Mouse (Mus musculus): ENCODE measurements around the gene Casq2. TPM values are rescaled to one million over a fixed set of nuclear protein-coding genes. Genes with fewer than 3 reads are reported as not detected.

The Casq2 gene
- polyA plus RNA-seq, 1 experiment: 1.2 TPM

DNA sequence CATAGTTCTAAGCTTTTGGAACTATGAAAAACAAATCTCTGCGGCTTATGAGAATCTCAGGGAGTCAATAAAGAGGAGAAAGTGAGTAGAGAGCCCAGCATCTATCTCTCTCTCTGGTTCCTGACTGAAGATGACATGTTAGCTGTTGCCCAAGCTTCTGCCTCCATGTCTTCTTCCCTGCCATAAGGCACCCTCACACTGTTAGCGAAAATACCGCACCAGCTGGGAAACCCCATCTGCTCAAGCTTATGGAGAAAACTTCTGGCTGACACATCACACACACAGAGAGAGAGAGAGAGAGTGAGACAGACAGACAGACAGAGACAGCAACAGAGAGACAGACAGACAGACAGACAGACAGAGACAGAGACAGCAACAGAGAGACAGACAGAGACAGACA is 15.2 kb upstream of the Casq2 start:
- TF ChIP-seq CTCF (IDR thresholded peaks at IDR 0.05; ENCODE audit: borderline replicate concordance, insufficient read depth, low read length): no peak
- no peak for TF ChIP-seq POLR2A (IDR thresholded peaks at IDR 0.05; ENCODE audit: low read depth, low read length)
- H3K27ac ChIP-seq (ENCODE audit: insufficient read depth, low read length): no peak overlapping the region
- no peaks in the 10 kb centered on the region for H3K4me1 ChIP-seq (ENCODE audit: control insufficient read depth, insufficient read depth, low read length)
- H3K4me3 ChIP-seq (ENCODE audit: insufficient read depth, low read length): no peak overlapping the region

DNA sequence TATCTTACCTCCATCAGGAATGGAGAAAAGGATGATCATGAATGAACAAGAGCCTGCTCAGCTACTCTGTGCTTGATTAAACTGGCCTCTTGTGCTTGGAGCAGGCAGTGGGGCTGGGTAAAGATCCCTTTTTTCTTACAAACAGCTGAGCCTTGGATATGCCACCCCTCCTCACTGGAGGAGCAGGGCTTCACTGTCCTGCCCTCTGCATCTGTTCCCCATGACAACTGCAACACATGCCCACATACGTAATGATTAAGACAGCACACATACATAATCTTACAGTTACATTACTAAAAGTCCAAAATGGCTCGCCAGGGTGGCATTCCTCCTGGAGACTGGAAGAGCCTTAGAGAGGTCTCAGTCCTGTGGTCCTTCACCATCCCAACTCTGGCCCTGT is 6.8 kb upstream of the Casq2 start:
- H3K4me1 ChIP-seq (ENCODE audit: control insufficient read depth, insufficient read depth, low read length): no peaks in the 10 kb centered on the region
- H3K4me3 ChIP-seq (ENCODE audit: insufficient read depth, low read length): no peak overlapping the region
- H3K27ac ChIP-seq (ENCODE audit: insufficient read depth, low read length): no peak overlapping the region
- no peak for TF ChIP-seq CTCF (IDR thresholded peaks at IDR 0.05; ENCODE audit: borderline replicate concordance, insufficient read depth, low read length)
- TF ChIP-seq POLR2A (IDR thresholded peaks at IDR 0.05; ENCODE audit: low read depth, low read length): no peak

DNA sequence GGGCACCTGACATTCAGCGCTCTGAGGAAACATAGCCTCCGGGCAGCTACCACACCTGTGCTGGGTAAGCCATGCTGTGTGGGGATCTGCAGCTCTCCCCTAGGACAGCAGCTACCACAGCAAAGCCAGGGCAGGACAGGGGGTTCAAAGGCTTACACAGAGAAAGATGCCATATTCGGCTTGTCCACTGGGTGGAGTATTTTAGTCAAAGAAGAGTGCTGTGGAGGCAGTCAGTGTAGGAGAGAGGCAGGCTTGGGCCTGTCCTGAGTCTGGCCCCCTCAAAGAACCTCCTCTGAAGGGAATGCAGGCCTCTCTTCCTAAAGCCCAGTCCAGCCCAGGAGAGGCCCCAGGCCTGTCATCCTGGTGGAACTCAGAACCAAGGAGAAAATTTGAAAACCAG is 4.4 kb upstream of the Casq2 start:
- no peak overlapping the region for H3K27ac ChIP-seq (ENCODE audit: insufficient read depth, low read length)
- H3K4me3 ChIP-seq (ENCODE audit: insufficient read depth, low read length): no peak overlapping the region

DNA sequence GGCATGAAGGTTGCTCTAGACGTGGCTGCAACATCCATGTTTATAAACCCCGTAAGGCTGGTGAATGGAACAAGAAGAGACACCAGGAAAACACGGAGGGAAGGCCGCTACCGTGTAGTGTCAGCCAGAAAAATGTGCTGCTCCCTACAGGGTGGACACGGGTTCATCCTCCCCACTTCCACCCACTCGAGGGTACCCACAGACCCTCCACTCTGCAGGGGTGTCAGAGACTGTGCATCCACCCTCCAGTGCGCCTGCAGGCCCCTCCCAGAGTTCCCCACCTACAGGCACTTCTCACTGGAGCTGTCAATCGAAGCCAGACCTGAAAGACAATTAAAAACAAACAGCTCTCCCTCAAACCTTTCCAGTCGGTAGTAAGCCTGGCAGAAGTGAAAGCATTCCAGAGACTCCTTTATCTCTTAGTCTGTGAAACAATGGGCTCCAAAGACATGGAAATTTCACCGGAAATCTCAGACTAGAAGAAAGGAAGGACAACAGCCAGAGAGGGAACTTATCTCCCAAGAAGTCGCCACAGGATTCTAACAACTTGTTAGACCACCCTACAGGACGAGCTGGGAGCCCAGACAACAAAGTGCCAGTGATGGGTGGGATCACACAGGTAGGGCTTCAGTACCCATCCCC is 2.5 kb upstream of the Casq2 start:
- Histone ChIP-seq H3K4me3 (ENCODE audit: insufficient read depth, low read length) (no peak overlapping the region), H3K4me1 (ENCODE audit: control insufficient read depth, insufficient read depth, low read length) (no peaks in the 10 kb centered on the region), H3K27ac (ENCODE audit: insufficient read depth, low read length) (no peak overlapping the region)
- TF ChIP-seq CTCF (IDR thresholded peaks at IDR 0.05; ENCODE audit: borderline replicate concordance, insufficient read depth, low read length) (no peak), POLR2A (IDR thresholded peaks at IDR 0.05; ENCODE audit: low read depth, low read length) (no peak)

More for the DNA sequence above, 4.4 kb upstream of the Casq2 start:
- TF ChIP-seq CTCF (IDR thresholded peaks at IDR 0.05; ENCODE audit: borderline replicate concordance, insufficient read depth, low read length) (no peak), POLR2A (IDR thresholded peaks at IDR 0.05; ENCODE audit: low read depth, low read length) (no peak)
- no peaks in the 10 kb centered on the region for H3K4me1 ChIP-seq (ENCODE audit: control insufficient read depth, insufficient read depth, low read length)

DNA sequence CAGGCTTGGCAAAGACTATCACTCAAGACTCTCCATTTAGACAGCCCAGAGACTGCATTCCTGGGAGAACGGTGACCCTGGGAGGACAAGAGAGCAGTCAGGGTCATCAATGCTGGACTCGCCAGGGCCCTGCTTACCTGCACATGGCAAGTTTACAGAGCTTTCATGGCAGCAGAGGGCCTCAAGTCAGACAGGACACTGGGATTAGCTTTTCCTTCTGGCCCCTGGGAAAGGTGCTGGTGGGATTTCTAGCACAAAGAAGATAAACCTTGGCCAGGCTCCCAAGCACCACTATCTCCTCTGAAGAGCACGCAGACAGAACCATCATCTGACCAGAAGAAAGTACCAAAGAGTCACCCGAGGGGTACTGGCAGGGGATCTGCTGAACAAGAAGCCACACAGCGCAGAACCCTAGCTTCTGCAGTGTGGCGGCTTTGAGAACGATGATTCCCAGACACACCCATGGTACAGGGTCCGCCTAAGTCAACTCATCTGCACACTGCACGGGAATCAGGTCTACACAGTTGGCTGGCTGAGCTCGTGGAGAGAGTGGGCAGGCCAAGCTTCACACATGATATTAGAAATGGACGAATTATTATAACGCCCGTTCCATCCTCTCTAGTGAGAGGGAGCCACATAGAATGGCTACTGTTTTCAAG is 1.3 kb upstream of the Casq2 start:
- Histone ChIP-seq H3K4me3 (ENCODE audit: insufficient read depth, low read length) (no peak overlapping the region), H3K27ac (ENCODE audit: insufficient read depth, low read length) (no peak overlapping the region), H3K4me1 (ENCODE audit: control insufficient read depth, insufficient read depth, low read length) (no peaks in the 10 kb centered on the region)
- TF ChIP-seq POLR2A (IDR thresholded peaks at IDR 0.05; ENCODE audit: low read depth, low read length) (no peak), CTCF (IDR thresholded peaks at IDR 0.05; ENCODE audit: borderline replicate concordance, insufficient read depth, low read length) (no peak)

DNA sequence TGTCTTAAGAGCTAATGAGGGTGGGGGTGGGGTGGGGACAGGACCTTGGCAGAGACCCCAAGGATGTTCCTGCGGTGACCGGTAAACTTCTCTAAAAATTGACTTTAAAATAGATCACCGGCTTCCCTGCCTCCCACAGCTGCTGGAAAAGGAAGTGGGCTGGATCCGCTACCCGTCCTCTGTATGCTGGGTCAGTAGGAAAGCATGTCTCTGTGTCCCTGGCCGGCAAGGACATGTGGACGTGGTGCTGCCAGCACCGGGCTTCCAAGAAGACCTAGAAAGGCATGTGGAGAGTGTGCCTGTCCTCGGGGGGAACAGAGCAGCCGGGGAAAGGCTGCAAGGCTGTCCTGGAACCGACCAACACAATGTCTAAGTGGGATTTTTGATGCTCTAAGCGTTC is 496 bp upstream of the Casq2 start:
- Histone ChIP-seq H3K4me3 (ENCODE audit: insufficient read depth, low read length) (no peak overlapping the region), H3K27ac (ENCODE audit: insufficient read depth, low read length) (no peak overlapping the region), H3K4me1 (ENCODE audit: control insufficient read depth, insufficient read depth, low read length) (no peaks in the 10 kb centered on the region)
- no peak for TF ChIP-seq POLR2A (IDR thresholded peaks at IDR 0.05; ENCODE audit: low read depth, low read length)
- no peak for TF ChIP-seq CTCF (IDR thresholded peaks at IDR 0.05; ENCODE audit: borderline replicate concordance, insufficient read depth, low read length)

DNA sequence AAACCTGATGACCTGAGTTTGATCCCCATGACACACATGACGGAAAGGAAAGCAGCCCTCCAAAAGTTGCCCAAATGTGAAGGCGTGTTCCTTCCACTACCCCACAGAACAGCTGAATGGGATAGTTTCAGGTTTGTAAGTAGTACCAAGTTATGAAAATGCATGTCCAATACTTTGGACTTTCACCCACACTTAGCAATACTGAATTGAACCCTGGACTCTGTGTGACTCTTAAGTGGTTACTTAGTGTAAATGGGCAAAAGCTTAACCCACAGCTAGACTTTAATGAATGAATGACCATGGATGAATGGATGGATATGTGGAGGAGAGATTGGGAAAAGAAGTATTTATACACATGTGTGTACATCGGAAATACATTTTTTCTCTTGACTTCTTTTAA is 8.6 kb downstream of the Casq2 start:
- no peaks in the 10 kb centered on the region for H3K4me1 ChIP-seq (ENCODE audit: control insufficient read depth, insufficient read depth, low read length)
- H3K4me3 ChIP-seq (ENCODE audit: insufficient read depth, low read length): no peak overlapping the region
- no peak overlapping the region for H3K27ac ChIP-seq (ENCODE audit: insufficient read depth, low read length)
- no peak for TF ChIP-seq POLR2A (IDR thresholded peaks at IDR 0.05; ENCODE audit: low read depth, low read length)
- no peak for TF ChIP-seq CTCF (IDR thresholded peaks at IDR 0.05; ENCODE audit: borderline replicate concordance, insufficient read depth, low read length)

DNA sequence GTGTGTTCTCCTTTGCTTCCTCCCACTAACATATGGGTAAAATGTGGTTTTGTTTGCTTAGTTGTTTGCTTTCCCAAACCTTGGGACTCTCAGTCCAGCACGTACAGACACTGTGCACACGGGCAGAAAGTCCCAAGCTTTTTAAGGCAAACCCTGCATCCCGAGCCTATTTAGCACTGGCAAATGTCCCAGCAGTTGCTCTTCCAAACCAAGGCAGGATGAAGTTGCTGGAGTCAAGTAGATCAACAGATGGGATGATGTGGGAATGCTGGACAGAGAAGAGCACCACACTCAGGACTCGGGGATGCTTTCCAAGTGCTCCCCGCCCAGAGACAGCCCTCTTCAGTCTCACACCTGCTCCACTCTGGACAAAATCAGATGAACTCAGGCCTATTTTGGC is 9.2 kb downstream of the Casq2 start:
- H3K4me1 ChIP-seq (ENCODE audit: control insufficient read depth, insufficient read depth, low read length): no peaks in the 10 kb centered on the region
- H3K4me3 ChIP-seq (ENCODE audit: insufficient read depth, low read length): no peak overlapping the region
- no peak overlapping the region for H3K27ac ChIP-seq (ENCODE audit: insufficient read depth, low read length)
- no peak for TF ChIP-seq POLR2A (IDR thresholded peaks at IDR 0.05; ENCODE audit: low read depth, low read length)
- TF ChIP-seq CTCF (IDR thresholded peaks at IDR 0.05; ENCODE audit: borderline replicate concordance, insufficient read depth, low read length): no peak

DNA sequence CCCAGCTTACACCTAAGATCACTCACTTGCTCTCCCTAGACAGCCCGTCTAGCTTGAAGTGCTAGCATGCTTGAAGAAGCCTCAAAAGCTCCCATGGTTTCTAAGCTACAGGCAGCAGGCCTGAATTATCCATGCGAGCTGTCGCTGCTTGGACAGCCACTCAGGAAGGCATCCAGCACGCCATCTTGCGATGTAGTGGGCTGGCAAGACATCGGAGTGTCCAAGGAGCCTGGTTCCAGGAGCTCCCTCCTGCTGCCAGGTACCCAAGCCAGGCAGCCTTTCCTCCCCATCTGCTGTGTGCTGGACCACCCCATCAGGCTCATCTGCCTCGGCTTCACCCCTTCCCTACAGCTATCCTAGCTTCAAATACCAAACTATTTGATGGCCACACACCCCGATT is 10.2 kb downstream of the Casq2 start:
- H3K4me1 ChIP-seq (ENCODE audit: control insufficient read depth, insufficient read depth, low read length): no peaks in the 10 kb centered on the region
- TF ChIP-seq CTCF (IDR thresholded peaks at IDR 0.05; ENCODE audit: borderline replicate concordance, insufficient read depth, low read length) (no peak), POLR2A (IDR thresholded peaks at IDR 0.05; ENCODE audit: low read depth, low read length) (no peak)
- no peak overlapping the region for H3K27ac ChIP-seq (ENCODE audit: insufficient read depth, low read length)
- H3K4me3 ChIP-seq (ENCODE audit: insufficient read depth, low read length): no peak overlapping the region

DNA sequence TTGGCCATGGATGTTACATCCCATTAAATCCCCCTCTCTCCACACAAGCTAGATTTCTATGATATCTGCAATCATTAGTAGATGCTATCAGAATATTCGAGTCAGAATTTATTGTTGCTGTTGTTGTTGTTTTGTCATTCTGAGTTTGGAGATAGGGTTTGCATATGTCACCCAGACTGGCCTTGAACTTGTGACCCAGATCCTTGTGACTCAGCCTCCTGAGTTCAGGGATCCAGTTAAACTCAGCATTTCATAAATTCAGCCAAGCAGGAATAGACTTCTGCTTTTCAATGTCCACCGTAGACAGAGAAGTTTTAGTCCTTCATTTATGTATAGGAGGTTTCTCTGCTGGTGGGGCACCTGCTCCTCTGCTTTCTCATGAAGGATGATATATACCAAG is 10.8 kb downstream of the Casq2 start:
- Histone ChIP-seq H3K4me1 (ENCODE audit: control insufficient read depth, insufficient read depth, low read length) (no peaks in the 10 kb centered on the region), H3K27ac (ENCODE audit: insufficient read depth, low read length) (no peak overlapping the region), H3K4me3 (ENCODE audit: insufficient read depth, low read length) (no peak overlapping the region)
- no peak for TF ChIP-seq POLR2A (IDR thresholded peaks at IDR 0.05; ENCODE audit: low read depth, low read length)
- no peak for TF ChIP-seq CTCF (IDR thresholded peaks at IDR 0.05; ENCODE audit: borderline replicate concordance, insufficient read depth, low read length)

All from embryonic fibroblast, embryonic 13.5 days (primary cell).